Mouse (Mus musculus) liver, embryonic 14.5 days (tissue): ENCODE measurements around the gene Krtap5-1. TPM values are rescaled to one million over a fixed set of nuclear protein-coding genes. Genes with fewer than 3 reads are reported as not detected.
"Not testable (repeated sequence)": the region's sequence is repeated elsewhere in the genome, so short reads cannot be mapped to it uniquely, and the experiment has no call there.

Experiments used
- ATAC-seq: fragments of 200-750 bp; cut with Nextera tagmentation; 2 replicates; pipeline ENCODE4 v1.8.0; 2017; ENCODE audit warnings: moderate number of reproducible peaks, mild to moderate bottlenecking, moderate library complexity; ENCODE audit not compliant: insufficient read depth
- DNase-seq, 3 experiments: peaks; one replicate each; pipeline ENCODE4 v3.0.0-alpha.2; 2012 to 2013; ENCODE audit warnings: low read depth in 3 of 3, low spot score in 3 of 3
- H3K27ac ChIP-seq: fragments of 300-500 bp; sonication (generic); 2 replicates; pipeline ENCODE4 v1.5.1; 2014; ENCODE audit warnings: moderate library complexity, mild to moderate bottlenecking, control low read depth, inconsistent platforms
- H3K27me3 ChIP-seq: fragments of 300-500 bp; sonication (generic); 2 replicates; pipeline ENCODE4 v1.6.1; 2014; ENCODE audit warnings: mild to moderate bottlenecking, low read length, moderate library complexity; ENCODE audit not compliant: control insufficient read depth, insufficient read depth
- H3K36me3 ChIP-seq: fragments of 300-500 bp; sonication (generic); replicated peaks from 2 replicates; pipeline ENCODE4 v1.6.1; 2014; ENCODE audit warnings: low read depth; ENCODE audit not compliant: control insufficient read depth, insufficient read depth
- H3K4me1 ChIP-seq, 2 experiments: fragments of 200-500 bp in 1 of 2; fragments of 300-500 bp in 1 of 2; sonication (generic) in 1 of 2; replicated peaks; 2 replicates each; pipeline ENCODE4 v1.6.1; 2012 to 2014; ENCODE audit warnings: antibody characterized with exemption in 1 of 2, inconsistent platforms in 1 of 2, low read length in 1 of 2; ENCODE audit not compliant: control insufficient read depth in 2 of 2, insufficient read depth in 2 of 2
- H3K4me2 ChIP-seq: fragments of 300-500 bp; sonication (generic); 2 replicates; pipeline ENCODE4 v1.6.1; 2014; ENCODE audit warnings: low read depth, mild to moderate bottlenecking, control low read depth, moderate library complexity
- H3K4me3 ChIP-seq, 2 experiments: fragments of 200-500 bp in 1 of 2; fragments of 300-500 bp in 1 of 2; sonication (generic) in 1 of 2; 2 replicates each; pipeline ENCODE4 v1.5.1; 2012 to 2014; ENCODE audit warnings: low read depth in 2 of 2, low read length in 2 of 2, mild to moderate bottlenecking in 2 of 2, control low read depth in 1 of 2, inconsistent platforms in 1 of 2, moderate library complexity in 1 of 2; ENCODE audit not compliant: insufficient read depth in 1 of 2
- H3K9ac ChIP-seq: fragments of 300-500 bp; sonication (generic); replicated peaks from 2 replicates; pipeline ENCODE4 v1.6.1; 2014; ENCODE audit warnings: mild to moderate bottlenecking, control low read depth, moderate library complexity
- H3K9me3 ChIP-seq: fragments of 300-500 bp; sonication (generic); 2 replicates; pipeline ENCODE4 v1.6.1; 2016; ENCODE audit warnings: low read length, mixed read lengths; ENCODE audit not compliant: control insufficient read depth
- CTCF ChIP-seq: IDR thresholded peaks from 2 replicates; pipeline ENCODE4 v1.5.1; 2016; ENCODE audit warnings: antibody characterized with exemption, low read depth, control low read depth
- EP300 ChIP-seq: IDR thresholded peaks from 2 replicates; pipeline ENCODE4 v1.6.1; 2016; ENCODE audit warnings: antibody characterized with exemption, low read depth
- WGBS: fragments of 180-500 bp; shearing (Covaris S2); extraction: QIAGEN DNeasy Blood & Tissue Kit; methylation state at CpG from one replicate; pipeline ENCODE4 v1.1.7; 2014; ENCODE audit not compliant: insufficient replicate concordance; 5-methylcytosine and 5-hydroxymethylcytosine counted together
- polyA plus RNA-seq, 2 experiments: library from polyadenylated mRNA; depleted of rRNA in 1 of 2; stranded (reverse) in 1 of 2; unstranded in 1 of 2; fragments of >200 nt; fragmentation: Nextera tagmentation in 1 of 2; extraction: Ambion mirVana in 1 of 2; gene quantifications; 2 replicates each; pipeline versions ENCODE4 v1.2.1 to v1.2.3; 2012 to 2014

Gene Krtap5-1
- polyA plus RNA-seq, 2 experiments: not detected

DNA sequence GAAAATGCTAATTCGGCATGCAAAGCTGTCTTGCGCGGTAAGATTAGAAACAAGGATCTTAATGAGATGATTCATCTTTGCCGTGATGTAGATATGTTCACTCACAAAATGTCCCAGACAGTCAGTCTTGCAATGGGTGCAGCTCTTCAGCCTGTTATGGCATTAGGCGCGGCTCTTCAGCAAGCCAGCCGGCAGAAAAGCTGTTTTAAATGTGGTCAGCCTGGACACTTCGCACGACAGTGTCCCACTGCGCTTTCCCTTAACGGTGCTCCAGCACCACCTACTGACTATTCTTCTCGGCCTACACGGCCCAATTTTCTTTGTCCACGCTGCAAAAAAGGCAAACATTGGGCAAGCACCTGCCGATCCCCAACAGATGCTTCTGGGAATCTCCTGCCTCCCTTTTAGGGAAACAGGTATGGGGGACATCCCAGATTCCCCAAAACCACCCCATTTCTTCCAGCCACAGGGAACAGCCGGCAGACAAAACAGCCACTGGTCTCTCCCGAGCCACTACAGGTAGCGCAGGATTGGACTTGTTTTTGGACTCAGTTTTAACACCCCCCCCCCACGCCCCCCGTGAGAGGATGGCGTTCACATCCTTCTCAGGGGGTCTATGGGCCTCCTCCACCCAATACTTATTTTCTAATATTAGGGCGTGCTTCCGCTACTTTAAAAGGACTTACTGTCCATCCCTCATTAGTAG is 11.6 kb downstream of the Krtap5-1 start:
- no peaks in the 10 kb centered on the region for H3K36me3 ChIP-seq
- H3K9ac ChIP-seq: no peak overlapping the region
- peaks cover 22% of the 10 kb centered on the region for H3K27me3 ChIP-seq
- no peaks in the 10 kb centered on the region; a peak in 1 of 4 replicates for H3K4me1 ChIP-seq
- no peak overlapping the region for H3K27ac ChIP-seq
- 23% methylated on average over 23 of the region's 23 CpGs for WGBS
- H3K4me3 ChIP-seq: no peak overlapping the region
- DNase-seq: no peak
- H3K9me3 ChIP-seq: no peaks in the 10 kb centered on the region
- TF ChIP-seq EP300 (no peak), CTCF (no peak)
- peak overlapping the region; percentile 70 for H3K4me2 ChIP-seq
- ATAC-seq: no peak

DNA sequence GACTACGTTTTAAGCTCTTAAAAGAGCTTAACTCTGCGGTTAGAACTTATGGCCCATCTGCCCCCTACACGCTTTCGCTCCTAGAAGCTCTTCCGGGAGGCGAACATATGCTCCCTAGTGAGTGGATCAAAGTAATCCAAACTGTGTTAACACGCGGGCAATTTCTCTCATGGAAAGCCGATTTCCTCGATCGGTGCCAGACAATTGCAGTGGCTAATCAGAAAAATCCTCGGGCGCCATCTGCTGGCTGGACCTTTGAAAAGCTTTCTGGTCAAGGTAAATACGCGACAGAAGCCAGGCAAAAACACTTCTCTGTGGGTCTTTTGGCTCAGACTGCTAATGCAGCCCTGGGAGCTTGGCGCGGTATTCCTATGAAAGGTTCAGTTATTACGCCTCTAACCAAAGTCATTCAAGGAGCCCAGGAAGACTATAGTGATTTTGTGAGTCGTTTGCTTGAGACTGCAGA is 12.3 kb downstream of the Krtap5-1 start:
- H3K4me3 ChIP-seq: peak overlapping the region; percentile 52 to 74
- peaks cover 22% of the 10 kb centered on the region for H3K27me3 ChIP-seq
- ATAC-seq: peak; percentile 35; the same call in 1 of the 2 replicates
- no peak overlapping the region for H3K27ac ChIP-seq
- H3K4me1 ChIP-seq: no peaks in the 10 kb centered on the region; a peak in 1 of 4 replicates
- H3K9ac ChIP-seq: peak overlapping the region; percentile 50
- no peaks in the 10 kb centered on the region for H3K9me3 ChIP-seq
- H3K4me2 ChIP-seq: peak overlapping the region; percentile 70
- H3K36me3 ChIP-seq: no peaks in the 10 kb centered on the region
- TF ChIP-seq EP300 (no peak), CTCF (peak; percentile 75)
- 0% methylated on average over 19 of the region's 19 CpGs for WGBS
- peak; percentile 51 to 63 (median 59) for DNase-seq

DNA sequence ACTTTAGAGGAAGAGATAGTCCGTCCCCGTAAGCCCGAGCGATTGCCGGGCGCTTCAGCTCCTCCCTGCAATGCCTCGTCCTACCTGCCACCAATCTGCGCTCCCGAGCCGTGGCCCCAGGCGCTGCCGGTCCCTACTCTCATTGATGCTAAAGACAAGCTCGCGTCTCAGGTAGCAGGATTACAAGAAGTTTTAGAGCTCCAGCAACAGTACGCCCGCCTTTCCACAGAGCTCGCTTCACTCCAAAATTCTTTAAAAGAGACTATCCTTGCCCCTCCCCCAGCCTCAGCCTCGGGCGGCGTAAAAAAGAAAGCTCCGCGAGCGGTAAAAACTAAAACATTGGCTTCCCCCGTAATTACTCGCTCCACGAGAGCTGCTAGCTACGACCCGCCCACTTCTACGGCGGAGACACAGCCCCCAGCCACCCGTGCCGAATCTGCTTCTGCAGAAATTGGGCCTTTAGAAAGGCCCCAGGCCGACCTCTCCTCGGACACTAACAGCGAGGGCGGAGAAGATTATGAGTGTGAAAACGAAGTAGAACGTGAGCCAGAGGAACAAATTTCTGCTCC is 12.8 kb downstream of the Krtap5-1 start:
- Histone ChIP-seq H3K9ac (peak overlapping the region; percentile 50), H3K27ac (no peak overlapping the region), H3K27me3 (peaks cover 22% of the 10 kb centered on the region), H3K4me2 (peak overlapping the region; percentile 70), H3K4me1 (no peaks in the 10 kb centered on the region; a peak in 1 of 4 replicates), H3K9me3 (no peaks in the 10 kb centered on the region), H3K36me3 (no peaks in the 10 kb centered on the region), H3K4me3 (peak overlapping the region; percentile 52 to 74)
- TF ChIP-seq CTCF: 0 out of 2 replicates have a peak, but pooled peaks have one; percentile 32
- no peak for TF ChIP-seq EP300
- DNase-seq: no peak
- under 1% methylated on average over 38 of the region's 38 CpGs for WGBS
- ATAC-seq: no peak

DNA sequence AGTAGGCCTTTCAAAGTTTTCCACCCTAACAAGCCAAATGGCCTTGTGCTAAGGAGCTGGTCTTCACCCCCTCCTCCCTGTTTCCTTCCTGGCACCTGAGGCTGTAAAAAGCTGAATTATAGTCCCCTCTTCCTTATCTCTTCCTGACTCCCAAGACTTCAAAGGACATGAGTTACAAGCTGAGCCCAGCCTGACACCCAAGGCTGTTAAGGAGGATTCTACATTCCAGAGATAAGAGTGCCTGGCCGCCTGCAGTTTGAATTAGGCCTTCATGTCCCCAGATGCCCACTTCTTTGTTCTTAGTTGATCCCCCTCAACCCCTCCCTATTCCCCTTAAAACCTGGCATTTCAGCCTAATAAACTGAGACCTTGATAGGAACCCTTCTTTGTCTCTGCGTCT is 14.1 kb downstream of the Krtap5-1 start:
- peaks cover 22% of the 10 kb centered on the region for H3K27me3 ChIP-seq
- WGBS: 29% methylated on average over 2 of the region's 2 CpGs
- DNase-seq, H3K4me3 ChIP-seq, H3K27ac ChIP-seq, H3K9ac ChIP-seq, H3K4me1 ChIP-seq, H3K9me3 ChIP-seq, H3K36me3 ChIP-seq, H3K4me2 ChIP-seq, ATAC-seq: not testable (repeated sequence)

DNA sequence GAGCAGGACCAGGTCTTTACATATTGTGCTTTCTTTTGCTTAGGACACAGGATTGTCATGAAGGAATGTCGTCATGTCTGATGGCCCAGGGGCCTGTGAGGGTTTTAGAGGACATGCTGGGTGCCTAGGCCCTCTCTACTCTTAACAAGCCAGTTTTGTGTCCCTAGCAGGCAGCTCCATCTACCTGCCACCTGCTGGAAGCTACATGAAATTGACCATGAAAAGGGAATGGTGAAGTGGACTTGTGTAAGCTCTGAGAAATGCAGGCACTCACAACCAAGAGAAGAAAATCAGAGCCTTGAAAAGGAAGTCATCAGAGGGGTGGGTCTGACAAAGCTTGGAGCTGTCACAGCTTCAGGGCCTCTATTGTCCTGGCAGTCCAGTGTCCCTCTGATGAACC is 17.6 kb downstream of the Krtap5-1 start:
- not testable (repeated sequence) for H3K4me3 ChIP-seq, H3K4me1 ChIP-seq, DNase-seq, H3K9ac ChIP-seq, H3K27ac ChIP-seq, H3K36me3 ChIP-seq, ATAC-seq, H3K4me2 ChIP-seq, H3K9me3 ChIP-seq
- H3K27me3 ChIP-seq: peaks cover 19% of the 10 kb centered on the region
- WGBS: 38% methylated on average over 1 of the region's 1 CpGs
- TF ChIP-seq CTCF: 0 out of 2 replicates have a peak, but pooled peaks have one; percentile 11
